Mouse (Mus musculus): ENCODE results near the gene Plxna1.

The Plxna1 gene

GRCm38 (mm10) chr6:89361418-89362280 lies 771 bp downstream of the Plxna1 start:
- peak; percentile 56 for DNase-seq (ENCODE audit: inconsistent ontology term)

DNA sequence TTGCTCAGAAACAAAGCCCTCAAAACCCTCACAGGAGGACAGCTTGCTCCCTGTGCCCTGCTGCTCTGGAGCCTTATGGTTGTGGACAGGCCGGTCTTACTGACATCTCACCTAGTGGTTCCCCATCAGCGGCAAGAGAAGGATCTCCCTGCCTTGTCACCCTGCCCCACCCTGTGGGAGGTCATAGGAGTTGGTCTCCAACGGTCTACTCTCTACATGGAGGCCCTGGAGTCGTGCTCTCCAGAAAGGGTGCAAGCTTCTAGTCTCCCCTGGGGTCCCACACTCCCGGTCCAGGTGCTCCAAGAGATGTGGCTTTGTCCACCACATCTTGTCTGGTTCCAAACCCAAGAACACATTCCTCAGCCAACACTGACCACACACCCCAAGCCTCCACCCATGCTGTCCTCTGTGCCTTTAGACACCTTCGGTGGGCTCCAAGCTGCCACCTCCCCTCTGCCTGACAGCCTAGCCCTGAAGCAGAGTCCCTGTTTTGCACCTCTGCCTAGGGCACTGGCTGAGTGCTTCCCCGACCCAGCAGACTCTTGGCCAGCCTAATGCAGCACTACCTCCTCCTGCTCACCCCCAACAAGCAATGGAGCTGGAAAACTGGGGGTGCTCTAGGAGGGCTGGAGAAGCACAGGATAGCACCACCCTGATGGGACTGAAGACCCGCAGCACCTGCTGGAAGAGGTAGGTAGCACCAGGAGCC lies 1.6 kb downstream of the Plxna1 start:
- DNase-seq (ENCODE audit: inconsistent ontology term) = no peak

DNA sequence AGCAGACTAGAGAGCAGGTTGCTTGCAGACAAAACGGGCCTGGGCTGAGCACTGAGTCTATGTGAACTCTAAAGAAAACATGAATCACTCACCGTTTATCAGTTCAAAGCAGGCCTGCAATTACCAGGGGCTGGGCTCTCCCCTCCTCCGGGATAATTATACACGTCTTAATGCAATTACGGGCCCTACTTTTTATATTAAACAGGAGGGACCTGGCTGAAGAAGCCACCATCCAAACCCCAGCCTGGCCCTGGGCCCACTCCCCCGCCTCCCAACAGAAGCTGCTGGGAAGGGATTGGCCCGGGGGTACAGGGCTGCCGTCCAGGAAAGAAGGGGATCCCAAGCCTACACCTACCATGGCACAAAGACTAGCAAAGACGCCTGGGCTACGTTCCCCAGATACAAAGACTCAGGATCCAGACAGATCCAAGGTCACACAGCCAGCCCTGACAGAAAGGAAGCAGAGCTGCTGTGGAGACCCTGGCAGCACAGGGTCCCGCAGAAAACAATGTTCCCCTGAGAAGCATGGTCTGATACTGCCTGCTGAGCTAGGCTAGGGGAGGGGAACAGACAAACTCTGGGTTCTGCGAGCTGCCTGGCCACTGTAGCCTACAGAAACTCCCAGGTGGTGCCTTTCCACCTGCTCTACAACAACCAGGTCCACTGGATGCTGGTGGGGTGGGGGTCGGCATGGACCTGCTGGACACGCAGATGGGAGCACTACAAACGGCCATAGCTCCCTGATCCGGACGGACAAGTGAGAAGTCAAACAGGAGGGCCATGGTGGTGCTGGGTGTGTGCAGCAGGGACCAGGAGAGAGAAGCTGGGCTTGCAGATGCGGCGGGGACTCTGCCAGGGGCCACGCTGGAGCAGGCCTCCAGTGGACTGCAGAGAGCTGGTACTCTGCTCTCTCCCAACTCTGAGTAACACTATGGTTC lies 2.4 kb downstream of the Plxna1 start:
- DNase-seq (ENCODE audit: inconsistent ontology term) = no peak

- no peak for DNase-seq (ENCODE audit: inconsistent ontology term)
These were observed 3.2 kb downstream of the Plxna1 start for GRCm38 (mm10) chr6:89359192-89359591.

GRCm38 (mm10) chr6:89355661-89356060 lies 6.8 kb downstream of the Plxna1 start:
- DNase-seq (ENCODE audit: inconsistent ontology term) = no peak

DNA sequence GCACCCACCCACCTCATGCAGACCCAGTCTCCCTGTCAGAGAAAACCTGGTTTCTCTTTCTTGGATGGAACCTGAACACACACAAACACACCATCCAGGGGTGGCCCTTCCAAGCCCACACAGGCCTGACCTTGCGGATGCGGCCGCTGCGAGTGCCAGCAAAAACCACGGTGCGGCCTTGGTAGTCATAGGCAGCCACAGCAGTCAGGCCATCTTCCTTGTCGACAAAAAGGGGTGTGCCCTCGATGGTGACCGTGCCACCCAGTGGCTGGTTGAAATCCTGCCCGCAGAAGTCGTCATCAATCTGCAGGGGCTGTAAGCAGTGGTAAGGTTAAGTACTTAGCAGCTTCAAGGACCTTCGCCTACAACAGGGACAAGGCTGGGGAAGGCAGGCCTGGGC lies 7.7 kb downstream of the Plxna1 start:
- no peak for DNase-seq (ENCODE audit: inconsistent ontology term)

DNA sequence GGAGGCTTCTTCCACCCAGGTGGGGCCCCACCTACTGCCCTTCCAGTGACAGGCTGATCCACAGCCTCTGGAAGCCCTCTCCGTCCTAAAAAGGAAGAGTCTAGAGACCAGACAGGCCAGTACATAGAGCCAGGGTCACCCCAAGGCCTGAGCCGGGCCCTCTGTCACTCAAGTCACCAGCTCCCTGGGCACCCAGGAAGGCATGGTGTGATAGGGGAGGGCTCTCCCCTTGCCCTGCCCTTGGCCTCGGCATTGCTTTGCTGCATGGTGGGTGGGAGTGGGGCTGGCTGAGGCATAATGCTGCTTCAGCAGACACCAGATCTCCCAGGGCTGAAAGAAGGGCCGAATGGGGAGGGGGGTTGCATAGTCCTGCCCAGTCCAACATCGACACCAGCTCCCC lies 8.3 kb downstream of the Plxna1 start:
- DNase-seq (ENCODE audit: inconsistent ontology term) = no peak

GRCm38 (mm10) chr6:89353101-89353500 lies 9.3 kb downstream of the Plxna1 start:
- no peak for DNase-seq (ENCODE audit: inconsistent ontology term)

- DNase-seq (ENCODE audit: inconsistent ontology term) = peak; percentile 71
These were observed 10.8 kb downstream of the Plxna1 start for GRCm38 (mm10) chr6:89351441-89352137.

DNA sequence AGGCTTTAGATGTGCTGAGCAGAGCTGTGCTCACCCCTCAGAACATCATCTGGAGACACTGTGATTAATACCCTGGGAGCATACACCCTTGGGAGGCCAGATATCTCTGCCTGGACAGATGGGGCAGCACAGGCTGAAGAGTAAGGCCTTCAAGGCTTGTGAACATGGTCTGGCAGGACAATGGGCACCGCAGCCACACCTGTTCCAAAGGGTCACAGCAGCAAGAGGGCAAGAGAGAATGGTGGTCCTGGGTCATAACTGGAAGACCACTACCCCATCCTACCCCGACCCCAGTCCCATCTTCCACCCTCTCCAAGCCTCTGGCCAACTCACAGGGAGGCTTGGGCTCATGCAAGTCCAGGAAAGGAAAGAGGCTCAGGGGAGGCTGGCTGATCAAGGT lies 11.9 kb downstream of the Plxna1 start:
- DNase-seq (ENCODE audit: inconsistent ontology term) = no peak

- DNase-seq (ENCODE audit: inconsistent ontology term) = peak; percentile 94
These were observed 12.3 kb downstream of the Plxna1 start for GRCm38 (mm10) chr6:89350037-89350515.

DNA sequence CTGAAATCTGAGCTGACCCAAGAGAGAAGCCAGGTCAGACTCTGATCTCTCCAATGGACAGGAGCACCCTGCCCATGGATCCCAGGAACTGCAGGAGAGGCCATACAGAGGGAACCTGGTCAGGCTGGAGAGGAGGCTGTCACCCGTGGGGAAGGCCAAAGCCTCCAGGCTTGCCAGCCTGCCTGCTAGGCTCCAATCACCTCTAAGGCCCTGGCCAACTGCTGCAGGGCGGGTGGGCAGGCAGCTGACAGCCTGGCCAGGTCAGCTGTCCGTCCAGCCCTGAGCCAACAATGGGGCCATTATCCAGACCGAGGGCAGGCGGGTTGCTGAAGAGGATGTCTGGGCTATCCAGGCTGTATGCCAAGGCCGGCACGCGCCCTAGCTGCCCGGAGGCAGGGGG lies 14.1 kb downstream of the Plxna1 start:
- DNase-seq (ENCODE audit: inconsistent ontology term) = peak; percentile 91

DNA sequence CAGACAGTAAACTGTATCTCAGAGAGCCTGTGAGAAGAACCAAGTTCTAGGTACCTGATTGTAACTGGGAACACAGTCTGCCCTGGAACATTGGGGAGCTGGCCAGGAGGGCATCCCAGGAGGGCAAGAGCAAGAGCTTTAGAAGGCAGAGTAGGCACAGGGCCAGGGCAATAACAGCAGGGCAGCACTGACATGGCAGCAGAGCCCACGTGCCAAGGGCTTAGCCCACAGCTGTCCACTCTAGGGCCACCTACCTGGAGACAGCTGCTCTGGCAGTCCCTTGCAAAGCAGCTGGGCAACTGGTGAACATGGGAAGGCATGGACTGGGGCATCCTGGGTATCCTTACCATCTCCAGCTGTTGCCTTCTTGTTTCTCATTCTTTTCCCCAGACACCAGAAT lies 14.6 kb downstream of the Plxna1 start:
- no peak for DNase-seq (ENCODE audit: inconsistent ontology term)

DNA sequence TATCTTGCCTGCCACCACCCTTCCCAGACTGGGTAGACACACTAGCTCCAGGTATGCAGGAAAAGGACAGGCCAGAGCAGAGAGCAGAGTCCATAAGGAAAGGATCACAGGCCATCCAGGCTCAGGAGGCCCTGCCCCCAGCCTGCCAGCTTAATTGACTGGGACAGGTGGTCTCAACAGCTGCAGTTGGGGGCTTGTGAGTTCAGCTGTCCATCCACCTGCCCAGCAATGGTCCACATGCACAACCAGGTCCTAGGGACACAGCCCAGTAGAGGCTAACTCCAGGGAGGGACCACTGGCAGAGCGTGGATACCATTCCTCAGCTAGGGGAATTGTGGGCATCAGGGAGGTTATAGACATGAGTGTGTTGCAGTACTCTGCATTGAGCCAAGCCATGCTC lies 16.6 kb downstream of the Plxna1 start:
- no peak for DNase-seq (ENCODE audit: inconsistent ontology term)

DNA sequence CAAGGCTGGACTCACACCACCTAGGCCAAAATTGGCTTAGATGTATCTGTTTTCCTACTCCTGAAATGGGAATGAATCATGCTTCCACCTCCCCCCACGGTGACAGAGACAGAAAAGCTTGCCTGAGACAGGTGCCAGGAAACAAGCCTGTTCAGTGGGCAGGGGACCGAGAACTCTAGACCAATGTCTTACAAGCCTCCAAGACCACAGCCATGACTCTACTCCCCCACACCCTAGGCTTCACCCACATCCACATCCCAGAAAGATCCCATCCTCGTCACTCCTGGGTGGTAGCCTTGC lies 17.0 kb downstream of the Plxna1 start:
- peak; percentile 71 for DNase-seq (ENCODE audit: inconsistent ontology term)

GRCm38 (mm10) chr6:89344613-89345485 lies 17.6 kb downstream of the Plxna1 start:
- DNase-seq (ENCODE audit: inconsistent ontology term) = peak; percentile 96

GRCm38 (mm10) chr6:89341981-89342380 lies 20.4 kb downstream of the Plxna1 start:
- DNase-seq (ENCODE audit: inconsistent ontology term) = no peak

DNA sequence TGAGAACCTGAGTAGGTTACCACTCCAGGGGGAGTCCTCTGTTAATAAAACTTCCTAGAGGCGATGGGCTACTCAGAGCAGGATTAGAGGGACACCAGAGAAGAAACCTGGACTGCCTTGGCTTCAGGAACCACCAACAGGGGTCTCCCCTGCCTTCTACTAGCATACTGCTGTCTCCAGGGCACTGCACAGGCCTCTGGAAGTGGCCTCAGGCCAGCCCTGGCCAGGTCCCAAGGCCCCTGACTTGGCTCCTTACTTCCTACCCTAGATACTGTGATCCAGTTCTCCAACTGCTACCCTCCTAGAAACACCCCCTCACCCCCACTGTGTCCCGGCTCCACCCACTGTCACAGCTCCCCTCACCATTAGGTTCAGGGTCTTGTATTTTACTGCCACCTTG lies 23.0 kb downstream of the Plxna1 start:
- no peak for DNase-seq (ENCODE audit: inconsistent ontology term)

GRCm38 (mm10) chr6:89338733-89339132 lies 23.7 kb downstream of the Plxna1 start:
- DNase-seq (ENCODE audit: inconsistent ontology term) = no peak

GRCm38 (mm10) chr6:89337574-89337973 lies 24.8 kb downstream of the Plxna1 start:
- no peak for DNase-seq (ENCODE audit: inconsistent ontology term)

All from Muller cell, postnatal 12 days (primary cell).